Mouse (Mus musculus): Measurements from ENCODE around the gene Tigar.

DNA sequence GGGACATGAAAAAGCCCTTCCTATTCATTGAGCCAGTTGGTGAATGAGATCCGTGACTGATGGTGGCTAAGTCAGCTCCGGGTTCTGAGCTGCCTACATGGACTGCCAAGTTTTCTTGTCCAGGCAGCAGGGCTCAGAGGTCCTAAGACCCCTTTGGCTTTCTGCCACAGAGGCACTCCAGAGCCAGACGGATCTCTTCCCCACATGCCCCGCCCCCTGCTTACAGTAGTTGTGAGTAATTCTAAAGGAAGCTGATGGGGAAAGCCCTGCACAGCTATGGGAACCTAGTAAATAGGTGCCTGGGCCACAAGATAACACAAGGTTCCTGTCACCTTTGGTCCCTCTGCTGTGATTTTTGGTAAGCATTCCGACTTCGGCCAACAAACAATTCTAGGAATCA is 64.4 kb downstream of the Tigar start:
- TF ChIP-seq CTCF (IDR thresholded peaks at IDR 0.05; ENCODE audit: low read depth, low read length) (no peak), POLR2A (IDR thresholded peaks at IDR 0.05; ENCODE audit: extremely low read depth, insufficient read depth, low read length) (no peak)

Data from liver, adult 2 months (tissue).